Mouse (Mus musculus) sigmoid colon, adult 10 weeks (tissue): ENCODE results near the gene Etv3. TPM values are rescaled to one million over a fixed set of nuclear protein-coding genes. Genes with fewer than 3 reads are reported as not detected.

Experiments used
- polyA plus RNA-seq: library from polyadenylated mRNA; stranded (reverse); fragments of 350-450 nt; fragmentation: Illumina TruSeq; extraction: RNeasy Lipid Tissue Mini Kit (QIAGEN cat#74804); gene quantifications from one replicate; pipeline ENCODE4 v1.2.3, GENCODE M21; 2014; ENCODE audit warnings: low read depth, low replicate concordance

Etv3 gene
- polyA plus RNA-seq, result 39.5 TPM

GRCm38 (mm10) chr3:87525043-87525836, at the start of gene Etv3:
Etv3 (plus strand) TSS chr3:87525407.

Other genes with a start within 250 kb of the Etv3 start
- gene Cd5l, start 167.5 kb upstream of the Etv3 start, polyA plus RNA-seq, result 1.3 TPM
- 1.9 TPM for gene Fcrl1, start 149.0 kb upstream of the Etv3 start, polyA plus RNA-seq
- 0.32 TPM for gene Fcrl5, start 89.6 kb upstream of the Etv3 start, polyA plus RNA-seq
- 31.8 TPM for gene Arhgef11, start 92.2 kb downstream of the Etv3 start, polyA plus RNA-seq
- gene Lrrc71, start 223.2 kb downstream of the Etv3 start, polyA plus RNA-seq, result not detected